In the genomic region with DNA sequence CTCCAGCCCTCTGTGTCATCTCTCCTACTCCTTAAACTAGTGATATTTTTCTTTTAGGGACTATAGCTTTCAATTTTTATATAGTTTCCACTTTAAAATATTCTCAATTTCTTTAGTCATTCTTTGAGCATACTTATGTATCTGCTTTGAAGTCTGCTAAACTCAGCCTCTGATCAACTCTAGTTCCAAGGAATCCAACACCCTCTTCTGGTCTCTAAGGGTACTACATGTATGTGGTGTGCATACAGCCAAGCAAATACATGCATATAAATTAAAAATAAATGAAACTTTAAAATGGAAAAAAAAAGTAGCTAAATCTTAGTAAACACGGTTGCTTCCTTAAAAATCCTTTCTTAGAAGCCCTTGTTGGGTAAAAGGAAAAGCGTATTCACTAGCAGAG, we compare ENCODE assay signal across 10 mouse cellular contexts. TPM values are rescaled to one million over a fixed set of nuclear protein-coding genes. Genes with fewer than 3 reads are reported as not detected.
DNase-seq lines count a peak whose midpoint lies in the region; ATAC-seq and TF ChIP-seq lines count a peak whose summit lies in the region.
"Had no signal": no experiment of that assay in that cellular context is flagged by ENCODE, and none has a peak within 500 bp of the region (broad histone marks: within the 10 kb centered on the region; RNA-seq: fewer than 3 reads in every experiment).

No protein-coding gene starts in this region.

- no peaks in the 10 kb centered on the region for H3K27me3 ChIP-seq in E14TG2a.4 (ENCODE audit: insufficient read depth, low read length)
- H3K27me3 ChIP-seq in kidney, embryonic 16.5 days (ENCODE audit: insufficient read depth, low read length), result no peaks in the 10 kb centered on the region
- H3K27me3 ChIP-seq: stomach, embryonic 15.5 days had no signal

- H3K4me3 ChIP-seq in left cerebral cortex, adult 2 months, result no peak overlapping the region
- H3K4me3 ChIP-seq in E14TG2a.4 (replicated peaks; ENCODE audit: low read length), result no peak overlapping the region
- H3K4me3 ChIP-seq in kidney, embryonic 16.5 days (ENCODE audit: low read length), result no peak overlapping the region
- H3K4me3 ChIP-seq: stomach, embryonic 15.5 days had no signal

- no peak overlapping the region for H3K9ac ChIP-seq in kidney, embryonic 16.5 days (replicated peaks; ENCODE audit: low read length)
- H3K9ac ChIP-seq: stomach, embryonic 15.5 days had no signal

- intact Hi-C loops in left cerebral cortex, adult 2 months (cut with DNase I), result no loop called here
- intact Hi-C loops in gastrocnemius, postnatal 14 days (cut with DNase I; ENCODE audit: low total_unique reads), result no loop called here

- no peak for ATAC-seq in kidney, embryonic 16.5 days (ENCODE audit: low FRiP score, low TSS enrichment)
- ATAC-seq: forebrain, embryonic 16.5 days had no signal

- peaks cover 65% of the 10 kb centered on the region for H3K36me3 ChIP-seq in E14TG2a.4 (ENCODE audit: insufficient read depth, low read length)
- peaks cover 28% of the 10 kb centered on the region for H3K36me3 ChIP-seq in kidney, embryonic 16.5 days (ENCODE audit: insufficient read depth, low read length)

- peaks cover 5% of the 10 kb centered on the region for H3K4me1 ChIP-seq in E14TG2a.4 (replicated peaks; ENCODE audit: low read depth, low read length)
- no peaks in the 10 kb centered on the region for H3K4me1 ChIP-seq in kidney, embryonic 16.5 days (ENCODE audit: insufficient read depth, low read length)
- H3K4me1 ChIP-seq: stomach, embryonic 15.5 days had no signal

- no peak for DNase-seq in left cerebral cortex, adult 2 months (ENCODE audit: extremely low spot score in 1 of 2, low spot score in 2 of 2)
- DNase-seq in left cerebral cortex, adult 11 months (ENCODE audit: low spot score), result no peak
- peak; percentile 38 for DNase-seq in brain, embryonic 14.5 days (ENCODE audit: low read depth)
- peak; percentile 72 for DNase-seq in lung, postnatal 36 days
- no peak for DNase-seq in spleen, adult 12 weeks (ENCODE audit: low spot score)
- DNase-seq in gastrocnemius, postnatal 14 days, result no peak

- H3K9me3 ChIP-seq in E14TG2a.4 (ENCODE audit: low read length), result no peaks in the 10 kb centered on the region
- no peaks in the 10 kb centered on the region for H3K9me3 ChIP-seq in kidney, embryonic 16.5 days (ENCODE audit: low read length)
- H3K9me3 ChIP-seq: stomach, embryonic 15.5 days had no signal

- WGBS in kidney, embryonic 16.5 days, result 93% methylated on average over 2 of the region's 2 CpGs

- no peak overlapping the region for H3K27ac ChIP-seq in left cerebral cortex, adult 2 months
- no peak overlapping the region for H3K27ac ChIP-seq in kidney, embryonic 16.5 days (ENCODE audit: low read length)
- H3K27ac ChIP-seq: stomach, embryonic 15.5 days had no signal

- TF ChIP-seq CTCF in left cerebral cortex, adult 2 months (IDR thresholded peaks at IDR 0.05), result peak; percentile 50
- peak; percentile 79 for TF ChIP-seq CTCF in E14TG2a.4 (conservative IDR thresholded peaks at IDR 0.05; ENCODE audit: low read length)
- peak; percentile 16; the same call in 1 of the 2 replicates for TF ChIP-seq CTCF in brain, embryonic 14.5 days (IDR thresholded peaks at IDR 0.05; ENCODE audit: borderline replicate concordance, extremely low read depth, insufficient read depth, insufficient read length)

- no peak overlapping the region for H3K4me2 ChIP-seq in kidney, embryonic 16.5 days (replicated peaks; ENCODE audit: low read depth, low read length)
- H3K4me2 ChIP-seq: stomach, embryonic 15.5 days had no signal

- TF ChIP-seq POLR2A in brain, embryonic 14.5 days (IDR thresholded peaks at IDR 0.05; ENCODE audit: borderline replicate concordance, extremely low read depth, insufficient read depth, insufficient read length, poor library complexity, severe bottlenecking), result no peak

RNA-seq across cellular contexts. Expression of gene Lime1, which starts 4.1 kb away (rescaled TPM):
- 10 to 100 TPM; 43.1 to 45.2 TPM for total RNA-seq in left cerebral cortex, adult 2 months (2021)
- polyA plus RNA-seq in brain, embryonic 14.5 days (2012; rRNA removed), result 98.7 and 147 TPM in 2 replicates
- 1 to 10 TPM; 4.4 to 4.6 TPM for total RNA-seq in gastrocnemius, postnatal 14 days (2021)
- 28.3 and 32.6 TPM in 2 replicates for polyA plus RNA-seq in kidney, embryonic 16.5 days (2015; fragmentation: Nextera tagmentation; extraction: Ambion mirVana)

RNA-seq across cellular contexts. Expression of gene Arfrp1, which starts 10.6 kb away (rescaled TPM):
- total RNA-seq in left cerebral cortex, adult 2 months (2021), result 10 to 100 TPM; 45.2 to 51.2 TPM
- polyA plus RNA-seq in brain, embryonic 14.5 days (2012; rRNA removed), result 92.9 and 110 TPM in 2 replicates
- 10 to 100 TPM; 21.0 to 21.8 TPM for total RNA-seq in gastrocnemius, postnatal 14 days (2021)
- 72.5 and 73.5 TPM in 2 replicates for polyA plus RNA-seq in kidney, embryonic 16.5 days (2015; fragmentation: Nextera tagmentation; extraction: Ambion mirVana)

RNA-seq across cellular contexts. Expression of gene Zgpat, which starts 11.1 kb away (rescaled TPM):
- total RNA-seq in left cerebral cortex, adult 2 months (2021), result 10 to 100 TPM; 80.3 to 80.5 TPM
- 117 and 126 TPM in 2 replicates for polyA plus RNA-seq in brain, embryonic 14.5 days (2012; rRNA removed)
- 10 to 100 TPM; 12.5 to 14.3 TPM for total RNA-seq in gastrocnemius, postnatal 14 days (2021)
- polyA plus RNA-seq in kidney, embryonic 16.5 days (2015; fragmentation: Nextera tagmentation; extraction: Ambion mirVana), result 48.8 and 50.5 TPM in 2 replicates

RNA-seq across cellular contexts. Expression of gene Rtel1, which starts 56.2 kb away (rescaled TPM):
- 10 to 100 TPM; 26.1 to 38.5 TPM for total RNA-seq in left cerebral cortex, adult 2 months (2021)
- polyA plus RNA-seq in brain, embryonic 14.5 days (2012; rRNA removed), result 88.7 and 133 TPM in 2 replicates
- total RNA-seq in gastrocnemius, postnatal 14 days (2021), result 10 to 100 TPM; 14.2 to 15.5 TPM
- polyA plus RNA-seq in kidney, embryonic 16.5 days (2015; fragmentation: Nextera tagmentation; extraction: Ambion mirVana), result 51.2 and 57.9 TPM in 2 replicates

Comparison
In these comparisons a context has a peak if more than half of its experiments do, and no peak if none do; other contexts are left out.
1. DNase-seq: peak in brain, embryonic 14.5 days (single experiment) and lung, postnatal 36 days (single experiment); none in left cerebral cortex, adult 2 months (0 of 2), left cerebral cortex, adult 11 months (single experiment), spleen, adult 12 weeks (single experiment) and gastrocnemius, postnatal 14 days (single experiment).
2. CTCF ChIP-seq: peak in every context shown above with its lines; median percentile 79 in E14TG2a.4; 50 in left cerebral cortex, adult 2 months; 16 in brain, embryonic 14.5 days.
3. RNA of gene Lime1, which starts 4.1 kb away (total RNA-seq): 43.1 to 45.2 TPM in left cerebral cortex, adult 2 months; 4.4 to 4.6 TPM in gastrocnemius, postnatal 14 days; every median in the first group is over 4 times any median in the second.
4. RNA of gene Zgpat, which starts 11.1 kb away (total RNA-seq): 80.3 to 80.5 TPM in left cerebral cortex, adult 2 months; 12.5 to 14.3 TPM in gastrocnemius, postnatal 14 days; every median in the first group is over 4 times any median in the second.